Mouse (Mus musculus) spleen, adult 2 months (tissue): ENCODE measurements around the gene Tubg1. TPM values are rescaled to one million over a fixed set of nuclear protein-coding genes. Genes with fewer than 3 reads are reported as not detected.

ENCODE experiments used
- DNase-seq, 2 experiments: peaks; one replicate each; pipeline versions ENCODE4 v3.0.0 to v3.0.0-alpha.2; 2012 to 2021; ENCODE audit warnings: low spot score in 2 of 2, low read depth in 1 of 2
- H3K27ac ChIP-seq: fragments of 200-500 bp; 2 replicates; pipeline ENCODE4 v1.5.1; 2012; ENCODE audit warnings: low read length, inconsistent platforms; ENCODE audit not compliant: insufficient read depth
- H3K27me3 ChIP-seq: fragments of 200-500 bp; 2 replicates; pipeline ENCODE4 v1.6.1; 2012; ENCODE audit warnings: mild to moderate bottlenecking, moderate library complexity, low read length, inconsistent platforms; ENCODE audit not compliant: control insufficient read depth, insufficient read depth
- H3K36me3 ChIP-seq: fragments of 200-500 bp; 2 replicates; pipeline ENCODE4 v1.6.1; 2012; ENCODE audit warnings: mild to moderate bottlenecking, low read length, inconsistent platforms; ENCODE audit not compliant: control insufficient read depth, insufficient read depth
- H3K4me1 ChIP-seq: fragments of 200-500 bp; 2 replicates; pipeline ENCODE4 v1.6.1; 2011; ENCODE audit warnings: inconsistent platforms; ENCODE audit not compliant: control insufficient read depth, insufficient read depth, insufficient read length
- H3K4me3 ChIP-seq: fragments of 200-500 bp; 2 replicates; pipeline ENCODE4 v1.5.1; 2011; ENCODE audit warnings: mild to moderate bottlenecking, inconsistent platforms; ENCODE audit not compliant: insufficient read depth, insufficient read length; ENCODE audit errors: extremely low read depth
- CTCF ChIP-seq: fragments of 200-500 bp; IDR thresholded peaks from 2 replicates; pipeline ENCODE4 v1.5.1; 2011; ENCODE audit warnings: mild to moderate bottlenecking, inconsistent platforms; ENCODE audit not compliant: insufficient read depth, insufficient read length, insufficient replicate concordance; ENCODE audit errors: extremely low read depth
- POLR2A ChIP-seq: fragments of 200-500 bp; IDR thresholded peaks from 2 replicates; pipeline ENCODE4 v1.6.1; 2011; ENCODE audit warnings: low read depth, low read length, inconsistent platforms
- WGBS: fragments of 180-500 bp; shearing (Covaris S2); methylation state at CpG from one replicate; pipeline ENCODE4 v1.1.7; 2018; 5-methylcytosine and 5-hydroxymethylcytosine counted together
- polyA plus RNA-seq: library from polyadenylated mRNA; depleted of rRNA; stranded (reverse); fragments of >200 nt; gene quantifications from 2 replicates; pipeline ENCODE4 v1.2.3, GENCODE M21; 2012

Tubg1 gene
- polyA plus RNA-seq, 1 experiment: 17.7 TPM

DNA sequence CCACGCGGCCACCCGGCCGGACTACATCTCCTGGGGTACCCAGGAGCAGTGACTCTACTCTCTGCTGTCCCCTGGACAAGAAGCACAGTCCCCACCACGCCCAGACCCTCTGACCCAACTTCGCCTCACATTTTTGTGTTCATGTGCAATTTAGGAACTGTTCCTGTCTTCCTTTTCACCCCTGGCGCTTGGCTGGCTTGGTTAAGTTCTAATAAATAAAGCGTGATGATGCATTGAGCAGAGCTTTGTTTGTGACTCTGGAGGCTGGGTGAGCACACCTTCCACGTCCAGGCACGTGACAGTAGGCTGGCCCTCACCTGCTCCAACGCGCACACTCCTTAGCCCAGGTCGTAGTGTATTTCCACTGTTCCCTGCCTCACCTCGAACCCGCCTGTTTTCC is 41.8 kb downstream of the Tubg1 start:
- no peak for DNase-seq
- 91% methylated on average over 15 of the region's 15 CpGs for WGBS
- H3K27me3 ChIP-seq: peaks cover 22% of the 10 kb centered on the region
- H3K36me3 ChIP-seq: no peaks in the 10 kb centered on the region
- no peak for TF ChIP-seq POLR2A
- no peak for TF ChIP-seq CTCF
- no peak overlapping the region for H3K27ac ChIP-seq
- peaks cover 6% of the 10 kb centered on the region for H3K4me1 ChIP-seq
- H3K4me3 ChIP-seq: no peak overlapping the region

- 73% methylated on average over 5 of the region's 5 CpGs for WGBS
- Histone ChIP-seq H3K27ac (no peak overlapping the region), H3K4me3 (no peak overlapping the region), H3K27me3 (peaks cover 22% of the 10 kb centered on the region), H3K36me3 (no peaks in the 10 kb centered on the region), H3K4me1 (peaks cover 6% of the 10 kb centered on the region)
- no peak for DNase-seq
- TF ChIP-seq POLR2A: no peak
- TF ChIP-seq CTCF: no peak
These were observed 42.6 kb downstream of the Tubg1 start for GRCm38 (mm10) chr11:101162301-101162700.

GRCm38 (mm10) chr11:101162772-101163171 is 43.0 kb downstream of the Tubg1 start:
- Histone ChIP-seq H3K27me3 (peaks cover 23% of the 10 kb centered on the region), H3K36me3 (no peaks in the 10 kb centered on the region), H3K27ac (no peak overlapping the region), H3K4me3 (no peak overlapping the region), H3K4me1 (peaks cover 6% of the 10 kb centered on the region)
- 86% methylated on average over 5 of the region's 5 CpGs for WGBS
- no peak for DNase-seq
- TF ChIP-seq POLR2A (no peak), CTCF (no peak)

DNA sequence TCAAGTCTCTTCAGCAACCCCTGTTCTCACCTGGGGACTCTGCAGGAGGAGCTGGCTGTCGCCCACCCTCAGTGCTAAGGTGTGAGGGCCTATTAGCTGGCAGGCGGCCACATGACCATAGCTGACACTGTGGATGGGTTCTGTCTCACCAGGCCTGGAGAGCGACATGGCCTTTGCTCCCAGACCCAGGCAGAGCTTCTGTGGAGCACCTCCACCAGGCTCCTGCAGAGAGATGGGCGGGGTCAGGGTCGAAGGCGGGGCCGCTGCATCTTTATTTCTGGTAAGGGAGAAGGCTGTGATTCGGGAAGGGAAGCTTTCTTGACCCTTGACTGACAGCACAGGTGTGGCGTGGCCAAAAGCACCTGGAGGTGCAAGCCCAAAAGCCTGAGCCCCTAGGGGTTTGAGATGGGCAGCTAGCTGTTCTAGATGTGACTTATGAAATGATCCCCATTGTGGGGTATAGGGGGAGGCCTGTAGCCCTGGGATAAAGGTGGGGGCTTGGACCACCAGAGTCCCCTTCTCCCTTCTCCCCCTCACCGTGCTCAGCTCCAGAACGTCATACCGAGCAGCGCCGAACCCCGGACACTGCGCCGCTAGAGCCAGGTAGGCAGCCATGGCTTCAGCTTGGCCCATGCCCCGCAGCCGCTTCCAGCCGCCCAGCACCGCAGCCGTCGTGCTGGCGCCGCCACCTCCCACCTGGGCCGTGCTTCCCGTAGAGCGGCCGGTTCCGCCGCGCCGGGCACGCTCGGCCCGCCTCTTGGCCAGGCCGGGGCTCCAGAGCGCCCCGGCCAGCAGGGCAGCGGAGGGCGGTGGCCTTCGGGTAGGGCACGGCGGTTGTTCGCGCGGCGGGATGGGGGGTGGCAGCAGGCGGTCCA is 44.0 kb downstream of the Tubg1 start:
- no peak overlapping the region for H3K27ac ChIP-seq
- no peaks in the 10 kb centered on the region for H3K36me3 ChIP-seq
- no peak for DNase-seq
- peaks cover 6% of the 10 kb centered on the region for H3K4me1 ChIP-seq
- peaks cover 26% of the 10 kb centered on the region for H3K27me3 ChIP-seq
- TF ChIP-seq POLR2A (no peak), CTCF (no peak)
- peak overlapping the region; percentile 3; the same call in 1 of the 2 replicates for H3K4me3 ChIP-seq
- 23% methylated on average over 49 of the region's 49 CpGs for WGBS

DNA sequence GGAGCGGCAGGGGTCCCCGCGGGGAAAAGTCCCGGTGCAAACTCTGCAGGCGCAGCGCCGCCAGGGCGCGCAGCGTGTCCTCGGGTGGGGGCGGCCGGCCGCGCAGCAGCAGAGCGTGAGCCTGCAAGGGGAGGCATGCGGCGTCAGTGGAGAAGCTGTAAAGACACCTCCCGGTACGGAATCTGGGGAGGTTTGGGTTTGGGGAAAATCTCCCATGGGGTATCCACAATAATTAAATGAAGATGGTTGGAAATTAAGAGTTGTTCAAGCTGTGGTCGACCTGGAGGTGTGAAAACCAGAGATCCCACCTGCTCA is 44.6 kb downstream of the Tubg1 start:
- Histone ChIP-seq H3K36me3 (no peaks in the 10 kb centered on the region), H3K27ac (no peak overlapping the region), H3K4me1 (peaks cover 6% of the 10 kb centered on the region), H3K4me3 (peak overlapping the region; percentile 3; the same call in 1 of the 2 replicates), H3K27me3 (peaks cover 26% of the 10 kb centered on the region)
- 35% methylated on average over 21 of the region's 21 CpGs for WGBS
- no peak for DNase-seq
- TF ChIP-seq CTCF (no peak), POLR2A (no peak)

DNA sequence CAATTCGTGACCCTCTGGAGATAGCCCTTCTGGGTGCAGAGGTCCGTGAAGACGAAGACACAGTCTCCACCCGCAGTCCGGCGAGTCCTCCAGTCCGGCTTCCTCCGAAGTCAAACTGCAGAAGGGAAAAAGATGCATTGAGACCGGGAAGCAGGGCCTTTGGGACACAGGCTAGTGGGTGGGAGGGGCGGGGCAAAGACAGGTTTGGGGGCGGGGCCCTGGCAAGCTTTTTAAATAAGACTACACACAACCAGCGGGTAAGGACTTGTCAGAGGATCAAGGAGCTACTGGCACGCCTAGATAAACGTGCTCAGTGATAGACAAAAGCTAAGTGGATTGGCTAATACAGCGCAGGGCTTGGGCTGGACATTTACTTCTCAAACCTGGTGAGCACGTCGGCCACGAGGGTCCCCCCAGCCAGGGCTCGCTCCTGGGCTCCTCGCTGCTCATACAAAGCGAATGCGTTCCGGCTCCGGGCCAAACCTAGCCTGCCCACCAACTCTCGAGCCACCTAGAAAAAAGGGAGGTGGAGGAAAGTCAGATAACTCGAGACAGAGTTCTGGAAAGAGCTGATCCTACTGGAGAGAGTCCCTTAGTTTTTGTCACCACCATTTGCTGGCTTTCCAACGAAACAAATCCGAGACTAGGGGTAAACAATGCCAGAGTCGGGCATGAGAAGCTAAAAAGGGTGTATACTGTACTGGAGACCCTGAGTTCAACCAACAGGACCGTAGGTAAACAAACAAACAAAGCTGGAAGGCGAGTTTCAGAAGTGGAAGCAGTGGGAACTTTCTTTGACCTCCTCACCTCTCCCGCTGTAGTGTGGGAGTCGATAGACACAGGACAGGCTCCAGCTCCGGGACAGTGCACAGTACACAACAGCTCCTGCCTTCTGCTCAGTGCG is 45.2 kb downstream of the Tubg1 start:
- DNase-seq: no peak
- TF ChIP-seq CTCF: no peak
- TF ChIP-seq POLR2A: no peak
- Histone ChIP-seq H3K36me3 (no peaks in the 10 kb centered on the region), H3K27ac (no peak overlapping the region), H3K27me3 (peaks cover 32% of the 10 kb centered on the region), H3K4me3 (no peak overlapping the region), H3K4me1 (peaks cover 6% of the 10 kb centered on the region)
- WGBS: 27% methylated on average over 35 of the region's 35 CpGs
